Mouse (Mus musculus): ENCODE measurements around the gene Rasgrp1. TPM values are rescaled to one million over a fixed set of nuclear protein-coding genes. Genes with fewer than 3 reads are reported as not detected.

Rasgrp1 gene
- total RNA-seq, 2 experiments from 2014 or later = 390 to 415 TPM

DNA sequence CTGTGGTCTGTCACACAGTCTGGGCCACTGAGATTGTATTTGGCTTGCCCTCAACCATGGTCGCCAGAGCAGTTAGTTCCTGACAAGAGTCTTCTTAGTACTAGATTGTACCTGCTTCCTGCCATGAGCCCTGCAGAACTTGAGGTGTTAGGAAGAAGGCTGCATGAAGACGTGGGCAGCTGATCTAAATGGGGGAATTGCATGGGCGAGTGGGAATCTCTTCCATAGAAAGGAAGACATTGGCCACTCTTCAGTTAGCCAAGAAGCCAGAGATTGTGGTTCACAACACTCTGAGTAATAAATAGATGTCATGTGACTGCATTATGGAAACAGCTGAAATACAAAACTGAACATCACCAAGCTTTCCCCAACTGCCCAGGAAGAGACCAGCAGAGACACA lies 23.8 kb downstream of the Rasgrp1 start:
- TF ChIP-seq CTCF (conservative IDR thresholded peaks at IDR 0.05) = no peak
- Histone ChIP-seq H3K4me3 (no peak overlapping the region), H3K27ac (no peak overlapping the region)
- DNase-seq (ENCODE audit: low spot score in 2 of 2) = no peak

GRCm38 (mm10) chr2:117313586-117314235 lies 29.1 kb downstream of the Rasgrp1 start:
- no peak for TF ChIP-seq CTCF (conservative IDR thresholded peaks at IDR 0.05)

DNA sequence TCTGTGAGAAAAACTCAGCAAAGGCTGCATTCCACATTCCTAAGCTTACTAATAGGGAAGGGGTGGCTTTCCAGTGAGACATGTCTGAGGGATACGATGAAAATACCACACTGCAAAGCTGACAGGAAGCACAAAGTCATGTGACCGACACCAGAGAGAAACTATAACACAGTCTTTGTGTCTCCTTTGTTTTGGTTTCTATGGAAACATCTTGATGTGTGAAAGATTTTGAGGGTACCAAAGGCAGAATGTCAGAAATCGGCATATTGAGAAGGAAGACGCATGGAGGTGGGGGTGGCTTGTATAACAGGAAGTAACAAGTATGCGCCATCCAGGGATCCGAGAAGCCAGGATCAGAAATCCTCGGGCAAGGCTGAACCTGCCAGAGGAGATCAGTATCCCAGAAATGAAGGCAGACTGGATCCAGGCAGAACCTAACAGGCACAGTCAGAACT lies 30.3 kb downstream of the Rasgrp1 start:
- Histone ChIP-seq H3K27ac (peak overlapping the region; percentile 75), H3K4me3 (peak overlapping the region; percentile 26)
- TF ChIP-seq CTCF (conservative IDR thresholded peaks at IDR 0.05) = no peak
- DNase-seq (ENCODE audit: low spot score in 2 of 2) = peak; percentile 30 to 66

More at GRCm38 (mm10) chr2:117313586-117314235, 29.1 kb downstream of the Rasgrp1 start:
- no peak for DNase-seq (ENCODE audit: low spot score in 2 of 2)
- H3K27ac ChIP-seq = peak overlapping the region; percentile 75
- H3K4me3 ChIP-seq = no peak overlapping the region

DNA sequence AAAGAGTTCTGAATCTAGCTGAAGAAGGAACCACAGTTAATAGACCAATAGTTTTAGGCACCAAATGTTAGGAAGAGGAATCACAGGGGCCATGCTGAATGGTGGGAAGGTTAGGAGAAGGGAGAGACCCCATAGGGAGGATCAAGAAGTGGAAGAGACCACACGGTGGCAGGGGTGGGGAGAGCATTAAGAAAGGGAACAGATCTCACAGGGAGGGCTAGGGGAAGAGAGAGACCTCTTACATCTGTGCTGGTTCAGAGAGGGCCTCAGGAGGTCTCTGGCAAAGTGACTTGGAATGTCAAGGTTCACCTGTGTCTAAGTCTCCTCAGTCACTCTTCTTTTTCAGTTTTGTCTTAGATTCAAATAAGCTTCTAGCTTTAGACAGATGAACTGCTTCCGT lies 30.8 kb downstream of the Rasgrp1 start:
- Histone ChIP-seq H3K27ac (peak overlapping the region; percentile 75), H3K4me3 (peak overlapping the region; percentile 26)
- DNase-seq (ENCODE audit: low spot score in 2 of 2) = no peak
- no peak for TF ChIP-seq CTCF (conservative IDR thresholded peaks at IDR 0.05)

- peak overlapping the region; percentile 75 for H3K27ac ChIP-seq
- TF ChIP-seq CTCF (conservative IDR thresholded peaks at IDR 0.05) = no peak
- peak in 1 of 2 experiments; percentile 51 for DNase-seq (ENCODE audit: low spot score in 2 of 2)
- no peak overlapping the region for H3K4me3 ChIP-seq
Measured at GRCm38 (mm10) chr2:117311349-117311748, 31.5 kb downstream of the Rasgrp1 start.

- H3K27ac ChIP-seq = peak overlapping the region; percentile 75
- DNase-seq (ENCODE audit: low spot score in 2 of 2) = no peak
- no peak overlapping the region for H3K4me3 ChIP-seq
- no peak for TF ChIP-seq CTCF (conservative IDR thresholded peaks at IDR 0.05)
Measured at GRCm38 (mm10) chr2:117309046-117309445, 33.8 kb downstream of the Rasgrp1 start.

DNA sequence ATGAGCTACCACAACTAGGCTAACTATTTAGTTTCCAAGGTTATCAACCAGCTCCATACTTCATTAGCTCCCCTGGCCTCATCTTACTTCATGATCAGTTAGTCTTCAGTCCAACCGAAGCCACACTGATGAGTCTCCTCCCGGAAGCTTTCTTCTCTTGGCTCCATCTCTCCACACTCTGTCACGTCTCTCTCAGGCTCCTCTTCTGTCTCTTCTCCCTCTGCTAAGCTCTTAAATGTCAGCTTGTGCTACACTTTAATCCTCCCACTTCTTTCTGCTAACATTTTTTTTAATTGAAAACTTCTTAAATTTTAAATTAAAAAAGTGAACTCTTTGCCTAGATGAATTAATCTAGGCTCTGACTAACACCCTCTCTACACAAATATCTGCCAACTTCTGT lies 34.8 kb downstream of the Rasgrp1 start:
- no peak overlapping the region for H3K4me3 ChIP-seq
- peak in 1 of 2 experiments; percentile 36 for DNase-seq (ENCODE audit: low spot score in 2 of 2)
- peak overlapping the region; percentile 55; the same call in 1 of the 2 replicates for H3K27ac ChIP-seq
- TF ChIP-seq CTCF (conservative IDR thresholded peaks at IDR 0.05) = no peak

- DNase-seq (ENCODE audit: low spot score in 2 of 2) = no peak
- no peak overlapping the region for H3K4me3 ChIP-seq
- TF ChIP-seq CTCF (conservative IDR thresholded peaks at IDR 0.05) = no peak
- peak overlapping the region; percentile 79 for H3K27ac ChIP-seq
Measured at GRCm38 (mm10) chr2:117304941-117305340, 37.9 kb downstream of the Rasgrp1 start.

- H3K27ac ChIP-seq = peak overlapping the region; percentile 79
- TF ChIP-seq CTCF (conservative IDR thresholded peaks at IDR 0.05) = no peak
- H3K4me3 ChIP-seq = no peak overlapping the region
- DNase-seq (ENCODE audit: low spot score in 2 of 2) = no peak
Measured at GRCm38 (mm10) chr2:117303391-117304350, 39.1 kb downstream of the Rasgrp1 start.

DNA sequence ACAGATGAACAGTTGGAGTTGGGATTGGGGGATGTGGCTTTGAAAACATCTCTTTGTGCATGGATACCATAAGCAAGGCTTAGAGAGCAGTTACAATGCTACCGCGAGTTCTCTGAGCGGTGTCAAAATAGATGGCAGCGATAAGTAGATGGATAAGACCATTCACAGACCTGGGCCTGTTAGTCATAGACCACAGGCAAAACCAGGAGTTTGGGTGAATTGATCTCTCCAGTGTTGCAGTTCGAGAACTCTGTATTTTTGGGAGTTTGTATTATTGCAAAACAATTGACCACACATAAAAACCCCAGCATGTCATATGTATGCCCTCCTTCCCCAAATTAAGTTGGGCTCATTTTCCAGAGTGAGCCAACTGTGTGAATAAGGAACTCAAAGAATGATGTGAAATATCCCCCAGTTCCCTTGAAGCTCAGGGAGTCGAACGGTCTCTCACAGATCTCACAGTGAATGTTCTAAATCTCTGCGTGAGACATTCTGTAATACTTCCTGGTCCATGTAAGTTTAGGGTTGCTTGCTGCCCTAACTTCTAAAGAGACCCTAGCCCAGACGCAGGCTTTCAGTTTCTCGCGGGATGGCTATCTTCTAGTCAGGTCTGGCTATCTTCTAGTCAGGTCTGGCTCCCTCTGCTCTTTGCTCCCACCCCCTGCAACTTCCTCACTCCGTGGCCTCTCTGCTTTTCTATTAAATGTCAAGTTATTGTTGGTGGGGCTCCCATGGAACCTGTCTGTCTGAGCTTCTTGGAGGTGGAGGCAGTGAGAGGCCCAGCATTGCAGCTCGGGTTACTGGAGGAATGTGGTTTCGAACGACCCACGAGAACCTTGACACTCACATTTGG lies 43.0 kb downstream of the Rasgrp1 start:
- no peak for DNase-seq (ENCODE audit: low spot score in 2 of 2)
- H3K4me3 ChIP-seq = no peak overlapping the region
- peak overlapping the region; percentile 68; the same call in 1 of the 2 replicates for H3K27ac ChIP-seq
- no peak for TF ChIP-seq CTCF (conservative IDR thresholded peaks at IDR 0.05)

GRCm38 (mm10) chr2:117288291-117288690 lies 54.5 kb downstream of the Rasgrp1 start:
- TF ChIP-seq CTCF (conservative IDR thresholded peaks at IDR 0.05) = no peak
- Histone ChIP-seq H3K4me3 (no peak overlapping the region), H3K27ac (no peak overlapping the region)
- no peak for DNase-seq (ENCODE audit: low spot score in 2 of 2)

GRCm38 (mm10) chr2:117263786-117264408 lies 78.9 kb downstream of the Rasgrp1 start:
- Histone ChIP-seq H3K4me3 (no peak overlapping the region), H3K27ac (no peak overlapping the region)
- peak; percentile 65 to 77 for DNase-seq (ENCODE audit: low spot score in 2 of 2)
- TF ChIP-seq CTCF (conservative IDR thresholded peaks at IDR 0.05) = peak; percentile 100
